Comparison of ENCODE assay signal across 9 mouse cellular contexts in the genomic region with DNA sequence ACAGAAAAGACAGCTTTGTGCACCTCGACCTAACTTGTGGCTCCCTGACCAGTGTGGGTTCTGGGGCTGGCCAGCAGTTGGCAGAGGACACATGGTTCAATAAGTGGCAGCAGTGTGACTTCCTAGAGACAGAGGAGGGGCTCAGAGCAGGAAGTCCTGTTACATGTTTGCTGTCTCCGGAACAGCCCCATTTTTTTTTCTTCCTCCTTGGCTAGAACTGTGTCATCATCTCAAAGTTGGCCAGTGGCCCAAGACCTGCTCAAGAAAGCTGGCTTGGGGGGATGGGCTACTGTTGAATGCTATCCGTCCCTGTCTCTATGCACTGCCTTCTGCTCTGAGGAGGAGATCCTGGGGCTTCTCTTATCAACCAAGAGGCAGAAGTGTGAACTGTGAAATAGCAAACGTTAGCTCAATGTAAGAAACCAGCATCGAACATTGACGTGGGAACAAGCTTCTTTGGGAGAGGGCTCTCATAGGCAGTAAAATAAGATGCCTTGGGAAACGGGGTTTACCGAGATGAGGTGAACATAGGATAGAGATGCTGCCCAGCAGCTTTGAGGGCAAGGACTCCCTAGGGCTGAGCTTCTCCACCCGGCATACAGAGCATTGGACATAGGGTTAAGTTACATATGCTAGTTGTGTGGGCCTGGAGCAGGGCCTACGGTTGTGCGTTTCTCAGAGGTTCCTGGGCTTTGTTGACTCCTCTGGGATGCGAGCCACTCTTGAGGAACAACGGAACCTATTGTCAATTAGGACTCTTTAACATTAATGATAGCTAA. TPM values are rescaled to one million over a fixed set of nuclear protein-coding genes. Genes with fewer than 3 reads are reported as not detected.
A peak's percentile ranks its signal among the peaks of the same experiment; 100 is the strongest.
DNase-seq lines count a peak whose midpoint lies in the region; ATAC-seq lines count a peak whose summit lies in the region.
"Had no signal": no experiment of that assay in that cellular context is flagged by ENCODE, and none has a peak within 500 bp of the region (broad histone marks: within the 10 kb centered on the region; RNA-seq: fewer than 3 reads in every experiment).

No protein-coding gene starts in this region.

- ATAC-seq in erythroid progenitor cell, adult 5-6 weeks (replicated peaks; ENCODE audit: low FRiP score, poor library complexity, severe bottlenecking), result peak; percentile 72
- no peak for ATAC-seq in activated CD4-positive, CD25-positive, alpha-beta regulatory T cell, adult 4 months

- peak; percentile 28 to 30 for DNase-seq in cerebellum, postnatal 14 days
- DNase-seq in cerebellum, adult 9-11 months, result no peak
- peak; percentile 2 for DNase-seq in 3T3-L1 (ENCODE audit: low read depth, low spot score)
- peak; percentile 36 to 44 for DNase-seq in kidney, postnatal 25 days
- DNase-seq in natural killer cell, adult 2 months (ENCODE audit: low spot score in 2 of 2), result peak; percentile 52 to 76
- no peak for DNase-seq in left cerebral cortex, adult 8-10 months (ENCODE audit: low spot score in 2 of 2)

RNA-seq across cellular contexts. Expression of gene Nr4a3, which starts 31.9 kb away (rescaled TPM):
- total RNA-seq in erythroid progenitor cell, adult 5-6 weeks (2015; ENCODE audit: low replicate concordance), result not detected in 2 replicates
- total RNA-seq in erythroid progenitor cell, adult 5-6 weeks (2017; ENCODE audit: low replicate concordance), result not detected in 2 replicates
- 1 to 10 TPM; 2.0 to 3.5 TPM for polyA plus RNA-seq in activated CD4-positive, CD25-positive, alpha-beta regulatory T cell, adult 4 months (2017; shearing (Covaris generic))
- total RNA-seq in left cerebral cortex, adult 8-10 months (2022), result 10 to 100 TPM; 12.4 to 17.3 (median 16.5) TPM
- polyA plus RNA-seq: liver, embryonic 15.5 days had no signal

RNA-seq across cellular contexts. Expression of gene Stx17, which starts 47.8 kb away (rescaled TPM):
- total RNA-seq in erythroid progenitor cell, adult 5-6 weeks (2015; ENCODE audit: low replicate concordance), result 24.9 and 25.2 TPM in 2 replicates
- total RNA-seq in erythroid progenitor cell, adult 5-6 weeks (2017; ENCODE audit: low replicate concordance), result 10.9 and 32.7 TPM in 2 replicates
- polyA plus RNA-seq in activated CD4-positive, CD25-positive, alpha-beta regulatory T cell, adult 4 months (2017; shearing (Covaris generic)), result 10 to 100 TPM in 1 of 2 experiments, 1 to 10 TPM in 1; 9.8 to 11.0 TPM
- total RNA-seq in left cerebral cortex, adult 8-10 months (2022), result 10 to 100 TPM; 20.0 to 26.6 (median 25.3) TPM

Comparison
In these comparisons a context has a peak if more than half of its experiments do, and no peak if none do; other contexts are left out.
1. DNase-seq: peak in cerebellum, postnatal 14 days (2 of 2), 3T3-L1 (single experiment), kidney, postnatal 25 days (2 of 2) and natural killer cell, adult 2 months (2 of 2); none in cerebellum, adult 9-11 months (single experiment) and left cerebral cortex, adult 8-10 months (0 of 2).
2. RNA of gene Nr4a3, which starts 31.9 kb away (total RNA-seq): 12.4 to 17.3 TPM in left cerebral cortex, adult 8-10 months; not detected in erythroid progenitor cell, adult 5-6 weeks; every median in the first group is over 10 times any median in the second.